Mouse (Mus musculus) cerebellum, adult 2 months (tissue): Measurements from ENCODE around the gene Prkcz.
A peak's percentile ranks its signal among the peaks of the same experiment; 100 is the strongest.

ENCODE experiments used
- CTCF ChIP-seq: fragments of 200-500 bp; IDR thresholded peaks from 2 replicates; pipeline ENCODE4 v1.5.1; 2011; ENCODE audit warnings: low read depth, mild to moderate bottlenecking, control low read depth, low read length, moderate library complexity, borderline replicate concordance; ENCODE audit not compliant: insufficient read depth
- POLR2A ChIP-seq: fragments of 200-500 bp; IDR thresholded peaks from 2 replicates; pipeline ENCODE4 v1.6.1; 2011; ENCODE audit warnings: low read length, control low read depth, borderline replicate concordance; ENCODE audit not compliant: insufficient read depth

- TF ChIP-seq CTCF = no peak
- TF ChIP-seq POLR2A = peak; percentile 42; the same call in 1 of the 2 replicates
These were observed at the start of gene Prkcz for GRCm38 (mm10) chr4:155361303-155361791.
